Mouse (Mus musculus) layer of hippocampus, adult 8-10 months (tissue): ENCODE data around the gene Alg3. TPM values are rescaled to one million over a fixed set of nuclear protein-coding genes. Genes with fewer than 3 reads are reported as not detected.

Experiments
- DNase-seq, 2 experiments: peaks; one replicate each; pipeline ENCODE4 v3.0.0; 2022; ENCODE audit warnings: low spot score in 2 of 2
- total RNA-seq, 4 experiments: library from RNA; stranded (reverse); gene quantifications; 2 replicates each; pipeline ENCODE4 v1.2.4; 2022

Gene Alg3
- 10 to 100 TPM; 10.9 to 15.6 (median 11.9) TPM for total RNA-seq

- peak; percentile 64 to 70 for DNase-seq
Measured at GRCm38 (mm10) chr16:20611357-20612227, at the start of gene Alg3, which contains the start of the genes Eef1akmt4 and Gm49333. Alg3 (minus strand) TSS chr16:20611735. Eef1akmt4 (plus strand) TSS chr16:20611593. Gm49333 (plus strand) TSS chr16:20611610.

GRCm38 (mm10) chr16:20657661-20658060 lies 46.1 kb upstream of the Alg3 start:
- DNase-seq, result no peak

DNA sequence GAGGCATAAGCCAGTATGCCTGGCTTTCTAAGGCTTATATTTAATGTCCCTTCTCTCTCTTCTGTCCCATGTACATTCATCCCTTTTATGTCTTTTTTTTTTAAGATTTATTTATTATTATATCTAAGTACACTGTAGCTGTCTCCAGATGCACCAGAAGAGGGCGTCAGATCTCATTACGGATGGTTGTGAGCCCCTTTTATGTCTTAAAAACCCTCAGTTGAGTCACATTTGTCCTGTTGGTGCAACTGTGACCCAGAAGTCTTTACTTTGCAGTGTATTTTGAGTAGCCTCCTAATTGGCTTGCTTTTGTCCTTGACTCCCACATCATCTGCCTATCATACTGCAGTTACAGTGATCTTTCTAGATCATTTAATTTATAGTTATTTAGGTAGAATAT lies 41.8 kb upstream of the Alg3 start:
- no peak for DNase-seq

DNA sequence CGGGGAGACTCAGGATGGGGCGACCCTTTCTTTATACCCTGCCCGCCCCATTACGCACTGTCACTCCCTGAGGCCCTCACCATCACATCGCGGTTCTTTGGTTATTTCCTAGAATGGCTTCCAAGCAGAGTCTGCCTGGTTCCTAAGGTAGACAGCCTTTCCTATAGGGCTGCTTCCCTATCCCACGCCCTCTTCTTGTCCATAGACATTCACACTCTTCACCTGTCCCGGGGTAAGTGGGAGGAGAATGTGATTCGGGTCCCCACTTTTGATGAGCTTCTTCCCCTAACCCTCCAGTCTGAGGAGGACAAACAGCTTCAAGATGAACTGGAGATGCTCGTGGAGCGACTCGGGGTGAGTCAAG lies 40.4 kb upstream of the Alg3 start:
- no peak for DNase-seq

GRCm38 (mm10) chr16:20651076-20651946 lies 39.8 kb upstream of the Alg3 start, which contains the start of gene Psmd2:
Psmd2 (plus strand) TSS chr16:20651652.
- DNase-seq, result peak; percentile 91 to 95

GRCm38 (mm10) chr16:20643911-20644310 lies 32.4 kb upstream of the Alg3 start:
- DNase-seq, result no peak

DNA sequence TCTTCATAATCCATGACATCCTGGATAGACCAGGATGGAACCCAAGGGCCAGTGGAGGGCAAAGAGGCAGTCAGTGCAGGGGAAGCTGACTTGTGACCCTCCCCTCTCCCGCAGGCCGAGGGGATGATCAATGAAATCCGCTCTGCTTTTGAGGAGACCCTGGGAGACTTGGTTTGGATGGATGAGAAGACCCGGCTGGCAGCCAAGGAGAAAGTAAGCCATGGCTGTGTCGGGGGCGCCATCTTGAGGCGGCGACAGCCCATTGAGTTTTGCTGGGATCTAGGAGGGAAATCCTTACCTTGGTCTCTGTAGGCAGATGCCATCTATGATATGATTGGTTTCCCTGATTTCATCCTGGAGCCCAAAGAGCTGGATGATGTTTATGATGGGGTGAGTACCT lies 30.6 kb upstream of the Alg3 start:
- peak in 1 of 2 experiments; percentile 75 for DNase-seq

GRCm38 (mm10) chr16:20638367-20638766 lies 26.8 kb upstream of the Alg3 start:
- peak in 1 of 2 experiments; percentile 48 for DNase-seq

DNA sequence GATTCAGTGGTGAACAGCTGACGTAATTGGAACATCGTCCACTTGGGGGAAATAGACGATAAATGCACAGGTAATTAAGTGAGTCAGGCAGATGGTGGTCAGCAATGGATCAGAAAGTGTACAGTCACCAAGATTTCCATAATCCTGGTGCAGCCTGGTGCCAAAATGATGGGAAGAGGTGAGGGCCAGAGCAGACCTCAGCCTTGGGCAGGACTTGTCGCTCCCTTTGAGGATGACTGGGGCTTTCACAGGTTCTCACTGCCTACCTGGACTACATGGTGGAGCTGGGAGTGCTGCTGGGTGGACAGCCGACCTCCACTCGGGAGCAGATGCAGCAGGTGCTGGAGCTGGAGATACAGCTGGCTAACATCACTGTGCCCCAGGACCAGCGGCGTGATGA lies 25.9 kb upstream of the Alg3 start:
- no peak for DNase-seq

DNA sequence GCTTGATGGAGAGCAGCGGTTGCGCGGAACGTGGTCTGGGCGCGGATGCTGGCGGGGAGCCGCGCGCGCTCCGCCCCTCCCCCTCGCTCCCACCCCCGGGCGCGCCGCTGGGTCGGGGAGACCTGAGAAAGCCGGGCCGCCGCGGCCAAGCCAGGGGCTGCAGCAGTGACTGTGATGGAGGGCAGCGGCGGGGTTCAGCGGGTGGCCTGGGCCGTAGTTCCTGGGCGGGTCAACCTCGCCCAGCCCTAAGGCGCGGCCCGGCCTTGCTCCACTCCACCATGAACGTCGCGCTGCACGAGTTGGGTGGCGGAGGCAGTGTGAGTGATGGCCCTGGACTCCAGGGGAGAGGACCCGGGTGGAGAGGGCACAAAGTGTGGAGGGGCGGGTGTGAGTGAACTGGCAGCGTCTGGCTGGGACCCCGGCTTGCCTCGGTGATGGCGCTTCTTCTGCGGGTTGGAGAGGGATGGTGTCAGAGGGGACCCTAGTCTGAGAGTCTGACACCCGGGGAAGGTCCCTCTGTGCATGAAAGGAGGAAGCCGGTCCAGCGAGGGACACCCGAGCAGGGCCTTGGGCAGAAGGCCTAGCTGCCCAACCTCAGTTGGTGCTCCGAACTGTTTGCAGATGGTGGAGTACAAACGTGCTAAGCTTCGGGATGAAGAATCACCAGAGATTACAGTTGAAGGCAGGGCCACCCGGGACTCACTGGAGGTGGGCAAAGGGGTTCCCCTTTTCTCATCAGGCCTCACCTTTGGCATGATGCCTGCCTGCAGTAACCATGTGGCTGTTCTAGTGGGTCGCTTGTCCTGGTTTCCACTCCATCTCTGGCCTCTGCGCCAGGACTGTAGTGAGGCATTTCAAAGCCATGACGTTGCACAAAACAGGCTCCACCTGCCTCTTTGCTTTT lies 18.4 kb upstream of the Alg3 start, which contains the start of gene Ece2:
TSS of gene Ece2 (plus strand) at position 98 of the 904 bp plus-strand sequence.
- no peak for DNase-seq

- DNase-seq, result peak in 1 of 2 experiments; percentile 42
Measured at GRCm38 (mm10) chr16:20628871-20629391, 17.4 kb upstream of the Alg3 start.

- DNase-seq, result no peak
Measured at GRCm38 (mm10) chr16:20623211-20623610, 11.7 kb upstream of the Alg3 start.

DNA sequence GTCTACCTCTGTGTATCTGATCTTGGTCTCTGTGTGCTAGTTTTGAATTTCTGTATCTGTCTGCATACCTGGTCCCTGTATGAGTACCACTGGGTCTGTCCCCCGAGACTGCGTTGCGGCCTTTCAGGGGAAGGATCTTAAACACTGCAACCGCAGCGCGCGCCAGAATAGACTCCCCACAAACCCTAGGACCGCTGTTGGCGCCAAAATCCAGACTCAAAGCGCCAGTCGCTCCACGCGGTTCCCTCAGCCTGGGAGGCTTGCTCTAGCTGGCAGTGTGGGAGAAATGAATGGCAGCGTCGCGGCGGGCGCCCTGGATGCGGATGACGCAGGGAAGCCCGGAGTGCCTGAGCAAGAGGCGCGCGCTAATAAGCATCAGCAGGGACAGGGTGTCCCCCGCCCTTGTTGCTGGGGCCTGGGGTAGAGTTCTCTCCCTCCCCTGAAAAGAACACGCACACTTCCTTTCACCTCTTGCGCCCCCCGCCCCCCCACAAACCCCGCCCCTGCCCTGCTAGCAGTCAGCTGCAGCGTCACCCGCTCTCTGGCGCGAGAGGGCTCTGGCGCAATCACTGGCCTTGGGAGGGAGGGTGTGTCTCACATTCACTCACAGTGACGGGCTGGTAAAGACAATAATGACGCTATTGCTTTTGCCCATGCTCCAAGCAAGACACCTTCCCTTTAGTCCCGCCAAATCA lies 10.6 kb upstream of the Alg3 start:
- DNase-seq, result peak in 1 of 2 experiments; percentile 56

DNA sequence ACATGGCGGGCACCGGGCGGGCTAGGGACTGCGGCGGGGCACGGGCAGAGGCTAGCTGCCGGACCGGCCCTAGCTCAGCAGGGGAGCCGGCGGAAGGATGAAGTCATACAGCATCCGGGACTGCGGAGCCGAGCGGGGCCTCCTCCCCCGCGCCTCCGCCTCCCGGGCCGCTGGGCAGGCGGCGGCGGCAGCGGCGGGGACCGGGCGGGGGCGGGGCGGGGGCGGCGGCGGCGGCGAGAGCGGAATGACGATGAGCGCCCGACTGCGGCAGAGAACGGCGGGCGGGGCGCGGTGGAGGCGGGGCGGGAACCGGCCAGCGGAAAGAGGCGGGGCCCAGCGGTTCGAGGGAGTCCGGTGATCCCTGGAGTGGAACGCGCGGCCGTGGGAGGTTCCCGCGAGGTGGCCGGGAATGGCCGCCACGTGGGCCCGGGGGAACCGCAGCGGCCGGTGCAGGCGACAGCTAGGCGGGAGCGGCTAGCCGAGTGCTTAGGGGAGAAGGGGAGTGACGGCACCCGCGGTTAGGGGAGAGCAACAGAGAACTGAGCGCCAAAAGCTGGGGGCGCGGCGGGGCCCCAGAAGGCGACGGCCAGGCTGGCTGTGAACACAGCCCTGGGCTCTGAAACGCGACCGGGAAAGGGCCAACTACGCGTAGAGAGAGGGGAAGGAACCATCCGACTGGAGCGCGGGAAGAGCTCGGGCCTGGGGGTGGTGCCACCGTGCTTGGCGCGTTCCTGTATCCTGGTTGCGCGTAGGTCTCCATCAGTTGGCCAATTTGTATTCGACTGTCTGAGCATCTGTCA lies 9.9 kb upstream of the Alg3 start, which contains the start of gene Camk2n2:
TSS of gene Camk2n2 (minus strand) at position 97 of the 800 bp plus-strand sequence.
- DNase-seq, result peak in 1 of 2 experiments; percentile 23

DNA sequence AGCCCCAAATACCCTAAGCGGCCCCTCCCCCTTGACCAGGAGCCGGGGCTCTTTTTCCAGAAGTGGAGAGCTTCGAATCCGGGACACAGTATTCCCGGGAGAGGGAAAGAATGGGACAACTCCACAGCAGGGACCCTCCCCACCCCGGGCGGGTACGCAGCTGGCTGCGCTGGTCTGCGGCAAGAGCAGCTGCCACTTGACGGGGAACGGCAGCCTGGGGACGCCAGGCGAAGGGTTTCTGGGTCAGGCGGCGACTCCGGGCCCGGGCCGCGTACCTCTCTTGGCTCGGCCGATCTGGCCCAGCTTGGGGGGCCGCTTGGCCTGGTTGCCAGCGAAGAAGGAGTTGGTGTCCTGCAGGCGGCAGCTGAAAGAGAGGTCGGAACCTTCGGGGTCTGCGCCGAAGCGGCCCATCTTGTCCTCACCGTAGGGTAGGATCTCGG lies 9.2 kb upstream of the Alg3 start:
- DNase-seq, result peak in 1 of 2 experiments; percentile 20

DNA sequence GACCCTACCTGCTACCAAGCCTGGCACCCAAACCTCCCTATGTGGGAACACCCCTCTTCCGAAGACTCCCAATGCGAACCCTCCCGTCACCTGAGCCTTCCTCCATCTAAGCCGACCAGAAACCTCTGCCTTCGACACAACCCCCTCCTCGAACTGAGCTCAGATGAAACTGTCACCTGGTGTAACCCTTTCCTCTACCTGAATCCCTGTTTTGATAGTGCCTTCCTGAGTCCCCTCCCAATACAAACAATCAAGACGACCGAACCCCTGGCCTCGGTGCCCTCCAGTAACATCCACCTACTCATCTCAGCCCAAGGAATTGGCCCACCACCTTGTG lies 8.8 kb upstream of the Alg3 start:
- DNase-seq, result no peak

- no peak for DNase-seq
Measured at GRCm38 (mm10) chr16:20619541-20620398, 8.2 kb upstream of the Alg3 start.
